Mouse (Mus musculus) CH12.LX (cell line): ENCODE results near the gene Nptx1. TPM values are rescaled to one million over a fixed set of nuclear protein-coding genes. Genes with fewer than 3 reads are reported as not detected.

Experiments used
- DNase-seq: peaks from one replicate; pipeline ENCODE4 v3.0.0-alpha.2; 2013; ENCODE audit errors: extremely low read depth
- H3K27ac ChIP-seq: 2 replicates; pipeline ENCODE4 v1.5.1; 2012; ENCODE audit warnings: low read depth, mild to moderate bottlenecking, control low read depth, moderate library complexity; ENCODE audit not compliant: insufficient read depth
- H3K27me3 ChIP-seq: replicated peaks from 2 replicates; pipeline ENCODE3; 2012; ENCODE audit warnings: inconsistent platforms
- H3K36me3 ChIP-seq, 2 experiments: replicated peaks in 1 of 2; 2 replicates each; pipeline versions ENCODE3 to v1.6.1; 2012; ENCODE audit warnings: inconsistent platforms in 1 of 2, low read length in 1 of 2, mild to moderate bottlenecking in 1 of 2, mixed read lengths in 1 of 2, moderate library complexity in 1 of 2; ENCODE audit not compliant: control insufficient read depth in 1 of 2, insufficient read depth in 1 of 2
- H3K4me1 ChIP-seq, 2 experiments: 2 replicates each; pipeline ENCODE4 v1.6.1; 2012; ENCODE audit warnings: inconsistent platforms in 1 of 2, moderate library complexity in 1 of 2; ENCODE audit not compliant: insufficient read depth in 2 of 2, control insufficient read depth in 1 of 2
- H3K4me2 ChIP-seq: 2 replicates; pipeline ENCODE4 v1.6.1; 2012; ENCODE audit warnings: low read depth, mild to moderate bottlenecking, control low read depth; ENCODE audit not compliant: poor library complexity, insufficient read depth, severe bottlenecking
- H3K4me3 ChIP-seq, 3 experiments: fragments of 150-350 bp in 1 of 3; sonication (generic) in 1 of 3; replicated peaks in 1 of 3; 2 replicates each; pipeline versions ENCODE3 to v1.5.1; 2011 to 2012; ENCODE audit warnings: low read depth in 2 of 3, low read length in 2 of 3, mild to moderate bottlenecking in 2 of 3, moderate library complexity in 2 of 3, control low read depth in 1 of 3, improper control_type of control experiment in 1 of 3, inconsistent platforms in 1 of 3, mixed read lengths in 1 of 3; ENCODE audit not compliant: poor library complexity in 1 of 3
- H3K79me2 ChIP-seq: replicated peaks from 2 replicates; pipeline ENCODE4 v1.6.1; 2012; ENCODE audit warnings: mild to moderate bottlenecking, moderate library complexity; ENCODE audit not compliant: control insufficient read depth, poor library complexity, insufficient read depth, severe bottlenecking; ENCODE audit errors: extremely low read depth
- H3K9ac ChIP-seq: 2 replicates; pipeline ENCODE4 v1.6.1; 2012; ENCODE audit warnings: low read depth, mild to moderate bottlenecking, control low read depth, moderate library complexity; ENCODE audit not compliant: insufficient read depth
- H3K9me3 ChIP-seq: replicated peaks from 2 replicates; pipeline ENCODE3; 2012; ENCODE audit warnings: low read length, inconsistent platforms, mixed read lengths
- CHD1 ChIP-seq: IDR thresholded peaks from 2 replicates; pipeline ENCODE4 v1.6.1; 2012; ENCODE audit warnings: low read depth, low read length, improper control_type of control experiment, inconsistent platforms
- CHD2 ChIP-seq: IDR thresholded peaks from 2 replicates; pipeline ENCODE4 v1.6.1; 2011; ENCODE audit warnings: low read length, improper control_type of control experiment
- E2F4 ChIP-seq: IDR thresholded peaks from 2 replicates; pipeline ENCODE4 v1.6.1; 2011; ENCODE audit warnings: low read depth, low read length, improper control_type of control experiment; ENCODE audit not compliant: insufficient replicate concordance
- ELF1 ChIP-seq: IDR thresholded peaks from 2 replicates; pipeline ENCODE4 v1.6.1; 2014; ENCODE audit warnings: low read depth, mild to moderate bottlenecking, inconsistent platforms, low read length, improper control_type of control experiment
- EP300 ChIP-seq: IDR thresholded peaks from 2 replicates; pipeline ENCODE4 v1.6.1; 2011; ENCODE audit warnings: low read length, improper control_type of control experiment
- HCFC1 ChIP-seq: IDR thresholded peaks from 2 replicates; pipeline ENCODE4 v1.6.1; 2012; ENCODE audit warnings: low read depth, mild to moderate bottlenecking, inconsistent platforms, low read length, improper control_type of control experiment
- IRF4 ChIP-seq: IDR thresholded peaks from 2 replicates; pipeline ENCODE4 v1.6.1; 2014; ENCODE audit warnings: low read depth, mild to moderate bottlenecking, inconsistent platforms, low read length, improper control_type of control experiment
- JUN ChIP-seq: IDR thresholded peaks from 2 replicates; pipeline ENCODE4 v1.6.1; 2011; ENCODE audit warnings: low read depth, mild to moderate bottlenecking, low read length, improper control_type of control experiment, moderate library complexity; ENCODE audit not compliant: insufficient read depth
- JUND ChIP-seq: conservative IDR thresholded peaks from 2 replicates; pipeline ENCODE4 v1.6.1; 2011; ENCODE audit warnings: low read depth, low read length, improper control_type of control experiment
- KAT2A ChIP-seq: IDR thresholded peaks from 2 replicates; pipeline ENCODE4 v1.6.1; 2012; ENCODE audit warnings: low read length, improper control_type of control experiment, inconsistent platforms; ENCODE audit not compliant: insufficient replicate concordance
- MAFK ChIP-seq: IDR thresholded peaks from 2 replicates; pipeline ENCODE4 v1.6.1; 2011; ENCODE audit warnings: low read length, improper control_type of control experiment; ENCODE audit not compliant: insufficient replicate concordance
- MAX ChIP-seq: IDR thresholded peaks from 2 replicates; pipeline ENCODE4 v1.6.1; 2011; ENCODE audit warnings: low read length, improper control_type of control experiment
- MXI1 ChIP-seq: IDR thresholded peaks from 2 replicates; pipeline ENCODE4 v1.6.1; 2011; ENCODE audit warnings: mild to moderate bottlenecking, low read depth, low read length, improper control_type of control experiment
- MYC ChIP-seq: IDR thresholded peaks from 2 replicates; pipeline ENCODE4 v1.6.1; 2011; ENCODE audit warnings: low read depth, mild to moderate bottlenecking, improper control_type of control experiment, low read length
- NELFE ChIP-seq: IDR thresholded peaks from 2 replicates; pipeline ENCODE4 v1.6.1; 2011; ENCODE audit warnings: low read depth, low read length, improper control_type of control experiment
- NRF1 ChIP-seq: IDR thresholded peaks from 2 replicates; pipeline ENCODE4 v1.6.1; 2014; ENCODE audit warnings: low read depth, mild to moderate bottlenecking, inconsistent platforms, low read length, improper control_type of control experiment, moderate library complexity
- POLR2A ChIP-seq: IDR thresholded peaks from 2 replicates; pipeline ENCODE4 v1.6.1; 2011; ENCODE audit warnings: low read depth, mild to moderate bottlenecking, improper control_type of control experiment, low read length
- POLR2AphosphoS2 ChIP-seq: IDR thresholded peaks from 2 replicates; pipeline ENCODE4 v1.6.1; 2011; ENCODE audit warnings: low read depth, low read length, improper control_type of control experiment
- UBTF ChIP-seq: IDR thresholded peaks from 2 replicates; pipeline ENCODE4 v1.6.1; 2012; ENCODE audit warnings: low read depth, mild to moderate bottlenecking, inconsistent platforms, low read length, improper control_type of control experiment, moderate library complexity
- USF1 ChIP-seq: IDR thresholded peaks from 2 replicates; pipeline ENCODE4 v1.6.1; 2014; ENCODE audit warnings: low read depth, mild to moderate bottlenecking, inconsistent platforms, low read length, improper control_type of control experiment
- ZC3H11A ChIP-seq: IDR thresholded peaks from 2 replicates; pipeline ENCODE4 v1.6.1; 2012; ENCODE audit warnings: low read depth, mild to moderate bottlenecking, inconsistent platforms, low read length, improper control_type of control experiment
- ZKSCAN1 ChIP-seq: IDR thresholded peaks from 2 replicates; pipeline ENCODE4 v1.6.1; 2012; ENCODE audit warnings: low read depth, inconsistent platforms, low read length, improper control_type of control experiment, borderline replicate concordance
- ZNF384 ChIP-seq: IDR thresholded peaks from 2 replicates; pipeline ENCODE4 v1.6.1; 2012; ENCODE audit warnings: low read depth, low read length, improper control_type of control experiment, inconsistent platforms
- dilution Hi-C: fragments of 300-500 bp; cut with MboI; formaldehyde crosslinking; loops from 2 replicates; pipeline ENCODE4 v1.14.3; 2020; ENCODE audit warnings: low sequenced_read_pairs; ENCODE audit not compliant: extremely low pct_unique_long_range_greater_than_20kb, extremely low pct_ligation_motif_present
- in situ Hi-C: fragments of 300-500 bp; cut with MboI; formaldehyde crosslinking; loops from 3 replicates; pipeline ENCODE4 v1.14.3; 2019; ENCODE audit warnings: low sequenced_read_pairs, low pct_ligation_motif_present, low pct_unique_long_range_greater_than_20kb, mixed read lengths
- polyA plus RNA-seq: library from polyadenylated mRNA; unstranded; fragments of >175 nt; gene quantifications from 2 replicates; pipeline ENCODE4 v1.2.1, GENCODE M21; 2012; ENCODE audit warnings: low read depth; ENCODE audit not compliant: insufficient read length
- total RNA-seq, 2 experiments: library from RNA; depleted of rRNA; stranded (reverse); fragments of 300-350 nt in 1 of 2; fragments of >200 nt in 1 of 2; gene quantifications; 2 replicates each; pipeline ENCODE4 v1.2.3; 2012 to 2014

Gene Nptx1
- total and polyA plus RNA-seq, 3 experiments = under 0.01 TPM; not detected in 2

DNA sequence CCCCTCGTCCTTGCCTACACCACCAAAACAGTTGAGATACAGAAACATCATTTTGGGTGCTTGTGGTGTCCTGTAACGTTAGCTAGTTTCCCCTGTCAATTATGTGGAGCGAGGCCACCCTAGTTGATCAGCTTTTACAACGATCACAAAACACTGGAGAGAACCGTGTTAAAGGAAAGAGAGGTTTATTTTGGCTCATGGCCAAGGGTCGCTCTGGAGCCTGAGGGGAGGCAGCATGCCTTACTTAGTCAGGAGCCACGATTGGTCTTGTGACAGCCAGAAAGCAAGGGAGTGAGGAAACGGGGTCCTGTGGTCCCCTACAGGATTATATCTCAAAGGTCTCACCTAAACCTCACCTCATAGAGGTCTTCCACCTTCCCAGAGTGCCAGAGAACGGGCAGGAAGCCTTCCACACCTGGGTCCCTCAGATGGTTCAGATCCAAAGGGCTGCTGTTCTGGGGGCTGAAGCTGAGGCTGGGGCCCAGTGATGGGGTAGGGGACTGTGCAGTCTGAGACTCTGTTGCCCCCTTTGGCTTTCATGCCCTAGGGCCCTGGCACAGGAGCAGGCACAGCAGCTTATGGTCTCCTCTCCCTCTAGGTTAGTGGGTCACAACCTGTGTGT lies 34.4 kb downstream of the Nptx1 start:
- no peaks in the 10 kb centered on the region for H3K4me1 ChIP-seq
- in situ Hi-C loops = no loop called here
- H3K27ac ChIP-seq = no peak overlapping the region
- TF ChIP-seq ELF1 (no peak), POLR2A (no peak), JUN (no peak), E2F4 (no peak), MXI1 (no peak), MAX (no peak), MAFK (no peak), EP300 (no peak), ZNF384 (no peak), ZKSCAN1 (no peak), CHD2 (no peak), JUND (no peak), NELFE (no peak), NRF1 (no peak)
- no peaks in the 10 kb centered on the region for H3K79me2 ChIP-seq
- H3K4me2 ChIP-seq = no peak overlapping the region
- no peak for DNase-seq
- peaks cover 60% of the 10 kb centered on the region for H3K27me3 ChIP-seq
- H3K36me3 ChIP-seq = peaks cover 1 to 10% of the 10 kb centered on the region in 2 experiments
- no peaks in the 10 kb centered on the region for H3K9me3 ChIP-seq
- dilution Hi-C loops = no loop called here
- H3K4me3 ChIP-seq = no peak overlapping the region
- H3K9ac ChIP-seq = no peak overlapping the region

DNA sequence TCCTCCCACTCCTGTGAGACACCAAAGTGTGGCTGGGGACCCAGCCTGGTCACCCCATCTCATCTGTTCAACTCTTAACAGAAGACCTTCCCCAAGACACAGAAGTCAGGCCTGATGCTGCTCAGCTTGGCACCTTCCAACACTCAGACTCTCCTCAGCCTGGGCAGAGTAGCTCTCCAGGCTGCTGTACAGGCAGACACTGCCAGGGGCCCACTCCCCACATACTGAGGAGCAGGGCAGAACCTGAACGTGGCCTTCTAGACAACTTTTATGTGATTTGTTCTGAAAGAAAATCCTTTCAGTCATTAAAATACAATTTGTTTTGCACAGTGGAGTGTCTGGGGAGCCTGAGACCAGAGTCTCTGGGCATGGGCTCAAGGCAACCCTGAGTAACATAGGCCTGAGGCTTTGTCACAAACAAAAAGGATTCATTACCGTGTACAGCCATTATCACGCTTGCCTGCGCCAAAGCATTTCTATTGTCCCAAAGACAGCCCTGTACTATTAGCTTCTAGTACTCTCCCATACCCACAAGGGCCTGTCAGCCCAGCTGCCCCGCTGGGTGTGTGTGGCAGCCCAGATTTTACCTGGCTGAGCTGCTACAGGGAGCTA lies 38.3 kb downstream of the Nptx1 start:
- H3K9ac ChIP-seq = no peak overlapping the region
- TF ChIP-seq UBTF (no peak), KAT2A (no peak), MAFK (no peak), USF1 (no peak), IRF4 (no peak), HCFC1 (no peak), ZC3H11A (no peak), CHD1 (no peak), POLR2AphosphoS2 (no peak), NELFE (no peak), POLR2A (no peak), E2F4 (no peak), NRF1 (no peak), MYC (no peak), CHD2 (no peak), ELF1 (no peak)
- TF ChIP-seq, all 38 proteins: peak for 0
- H3K79me2 ChIP-seq = no peaks in the 10 kb centered on the region
- no peaks in the 10 kb centered on the region for H3K4me1 ChIP-seq
- H3K36me3 ChIP-seq = peaks cover 35 to 45% of the 10 kb centered on the region in 2 experiments
- H3K9me3 ChIP-seq = no peaks in the 10 kb centered on the region
- H3K27ac ChIP-seq = no peak overlapping the region
- peaks cover 21% of the 10 kb centered on the region for H3K27me3 ChIP-seq
- no peak overlapping the region for H3K4me2 ChIP-seq
- DNase-seq = no peak
- dilution Hi-C loops = no loop called here
- H3K4me3 ChIP-seq = no peak overlapping the region
- in situ Hi-C loops = no loop called here
